Mouse (Mus musculus) C2C12 (cell line): ENCODE measurements around the gene Mrps15. TPM values are rescaled to one million over a fixed set of nuclear protein-coding genes. Genes with fewer than 3 reads are reported as not detected.

Experiments used
- H3K27me3 ChIP-seq: one replicate; pipeline ENCODE4 v1.6.1; 2011; ENCODE audit not compliant: control insufficient read depth, insufficient read depth, insufficient read length
- H3K36me3 ChIP-seq: one replicate; pipeline ENCODE4 v1.6.1; 2011; ENCODE audit not compliant: control insufficient read depth, insufficient read depth
- H3K4me3 ChIP-seq: one replicate; pipeline ENCODE4 v1.5.1; 2011; ENCODE audit warnings: mild to moderate bottlenecking, control low read depth; ENCODE audit not compliant: poor library complexity, insufficient read depth, severe bottlenecking
- H3K79me2 ChIP-seq: one replicate; pipeline ENCODE4 v1.6.1; 2011; ENCODE audit not compliant: control insufficient read depth, insufficient read depth
- H3K79me3 ChIP-seq: one replicate; pipeline ENCODE4 v1.6.1; 2011; ENCODE audit warnings: low read depth, control low read depth
- H3ac ChIP-seq: one replicate; pipeline ENCODE3; 2011; ENCODE audit warnings: low read depth; ENCODE audit not compliant: control insufficient read depth, insufficient read length
- CEBPB ChIP-seq: IDR thresholded peaks from one replicate; pipeline ENCODE4 v1.6.1; 2011; ENCODE audit warnings: low read depth, mild to moderate bottlenecking, control low read depth, moderate library complexity
- CTCF ChIP-seq: IDR thresholded peaks from one replicate; pipeline ENCODE4 v1.5.1; 2011; ENCODE audit not compliant: control insufficient read depth, insufficient read depth, insufficient read length
- FOSL1 ChIP-seq: IDR thresholded peaks from one replicate; pipeline ENCODE4 v1.8.0; 2011; ENCODE audit warnings: mild to moderate bottlenecking, low read length; ENCODE audit not compliant: poor library complexity, insufficient read depth, severe bottlenecking
- MAX ChIP-seq: IDR thresholded peaks from one replicate; pipeline ENCODE4 v1.6.1; 2011; ENCODE audit warnings: mild to moderate bottlenecking, control low read depth
- MYOD1 ChIP-seq: IDR thresholded peaks from one replicate; pipeline ENCODE4 v1.6.1; 2011; ENCODE audit warnings: low read depth; ENCODE audit not compliant: control insufficient read depth, insufficient read length
- MYOG ChIP-seq: IDR thresholded peaks from one replicate; pipeline ENCODE4 v1.6.1; 2011; ENCODE audit not compliant: control insufficient read depth, insufficient read length; ENCODE audit errors: extremely low read depth
- USF1 ChIP-seq: IDR thresholded peaks from one replicate; pipeline ENCODE4 v1.6.1; 2011; ENCODE audit warnings: low read depth, mild to moderate bottlenecking, control low read depth, moderate library complexity
- polyA plus RNA-seq: library from polyadenylated mRNA; unstranded; fragments of >200 nt; fragmentation: generic; extraction: Trizol; gene quantifications from one replicate; pipeline ENCODE4 v1.2.1, GENCODE M21; 2012; ENCODE audit warnings: missing spikeins

The Mrps15 gene
- polyA plus RNA-seq, 1 experiment: 82.9 TPM

- Histone ChIP-seq H3K36me3 (peaks cover 42% of the 10 kb centered on the region), H3K27me3 (no peaks in the 10 kb centered on the region), H3ac (no peak overlapping the region), H3K79me2 (peaks cover 17% of the 10 kb centered on the region), H3K4me3 (no peak overlapping the region), H3K79me3 (peaks cover 8% of the 10 kb centered on the region)
- TF ChIP-seq USF1: no peak
- no peak for TF ChIP-seq MYOG
- TF ChIP-seq MYOD1: no peak
- no peak for TF ChIP-seq CEBPB
- no peak for TF ChIP-seq CTCF
- TF ChIP-seq FOSL1: no peak
Observed at GRCm38 (mm10) chr4:126051617-126052016, 4.9 kb downstream of the Mrps15 start.

DNA sequence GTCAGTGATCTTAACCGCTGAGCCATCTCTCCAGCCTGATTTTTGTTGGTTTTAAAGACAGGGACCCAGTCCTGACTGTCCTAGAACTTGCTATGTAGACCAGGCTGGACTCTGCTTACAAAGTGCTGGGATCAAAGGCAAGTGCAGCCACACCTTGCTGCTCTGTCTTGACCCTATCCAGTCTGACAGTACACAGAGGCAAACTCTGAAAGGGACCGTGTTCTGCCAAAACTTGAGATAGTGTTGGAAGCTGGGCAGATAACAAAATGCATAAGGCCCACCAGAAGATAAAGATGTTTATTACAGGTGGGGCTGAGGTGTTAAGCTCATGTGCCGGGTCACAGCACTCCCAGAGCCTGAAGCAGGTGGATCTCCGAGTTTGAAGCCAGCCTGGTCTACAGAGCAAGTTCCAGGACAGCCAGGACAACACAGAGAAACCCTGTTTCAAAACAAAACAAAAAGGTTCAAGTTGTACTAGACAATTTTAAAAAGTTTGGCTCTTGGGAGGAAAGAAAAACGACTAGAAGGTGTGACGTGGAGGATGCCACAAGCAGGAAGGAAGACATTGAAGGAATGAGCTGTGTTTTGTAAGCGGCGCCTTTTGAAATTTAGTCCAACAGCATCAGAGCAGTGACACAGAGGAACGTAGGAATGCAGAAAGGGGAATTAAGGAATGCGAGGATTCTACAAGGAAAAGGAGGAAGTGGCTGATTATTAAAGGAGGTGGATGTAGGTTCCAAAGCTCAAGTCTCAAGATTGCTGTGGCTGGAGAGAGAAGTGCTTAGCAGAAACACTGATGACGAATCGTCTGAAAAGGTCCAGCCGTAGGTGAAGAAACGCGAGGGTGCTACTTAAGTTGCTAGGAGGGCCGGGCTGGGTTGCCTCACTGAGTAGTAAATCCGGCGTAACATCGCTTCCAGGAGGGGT is 10.7 kb downstream of the Mrps15 start:
- H3K4me3 ChIP-seq: peak overlapping the region; percentile 49
- H3ac ChIP-seq: peak overlapping the region; percentile 75
- peaks cover 25% of the 10 kb centered on the region for H3K36me3 ChIP-seq
- H3K79me3 ChIP-seq: no peaks in the 10 kb centered on the region
- TF ChIP-seq MYOG: no peak
- TF ChIP-seq CEBPB: no peak
- TF ChIP-seq MAX: no peak
- no peak for TF ChIP-seq CTCF
- no peak for TF ChIP-seq MYOD1
- no peak for TF ChIP-seq FOSL1
- no peak for TF ChIP-seq USF1
- H3K27me3 ChIP-seq: no peaks in the 10 kb centered on the region
- H3K79me2 ChIP-seq: no peaks in the 10 kb centered on the region

- no peaks in the 10 kb centered on the region for H3K27me3 ChIP-seq
- no peaks in the 10 kb centered on the region for H3K79me2 ChIP-seq
- peaks cover 21% of the 10 kb centered on the region for H3K36me3 ChIP-seq
- H3ac ChIP-seq: peak within 1 kb of the TSS; percentile 75
- H3K79me3 ChIP-seq: no peaks in the 10 kb centered on the region
- peak within 1 kb of the TSS; percentile 49 for H3K4me3 ChIP-seq
- no peak for TF ChIP-seq CEBPB
- TF ChIP-seq USF1: no peak
- no peak for TF ChIP-seq MYOG
- no peak for TF ChIP-seq FOSL1
- no peak for TF ChIP-seq MAX
- no peak for TF ChIP-seq CTCF
- no peak for TF ChIP-seq MYOD1
Observed at GRCm38 (mm10) chr4:126058134-126058996, 11.6 kb downstream of the Mrps15 start, which contains the start of gene Oscp1. Gene Oscp1 (plus strand): TSS chr4:126058565.

DNA sequence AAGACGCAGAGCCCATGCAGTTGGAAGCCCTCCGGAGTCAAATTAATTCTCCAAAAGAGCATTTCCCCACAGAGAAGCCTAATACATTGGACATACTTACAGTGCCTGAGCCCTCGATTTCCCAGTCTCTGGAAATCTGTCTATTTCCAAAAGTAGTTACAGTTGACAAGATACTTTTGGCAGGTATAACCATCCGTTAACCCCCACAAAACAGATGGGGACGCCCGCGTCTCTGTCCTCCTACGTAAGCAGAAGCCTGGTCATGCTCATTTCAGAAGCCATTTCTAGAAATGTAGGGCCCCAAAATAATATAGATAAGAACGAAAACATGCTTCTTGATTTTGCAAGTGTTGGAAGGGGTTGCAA is 12.3 kb downstream of the Mrps15 start:
- no peaks in the 10 kb centered on the region for H3K79me2 ChIP-seq
- peak overlapping the region; percentile 49 for H3K4me3 ChIP-seq
- TF ChIP-seq MAX (no peak), FOSL1 (no peak), MYOD1 (no peak), USF1 (no peak), CEBPB (no peak), MYOG (no peak), CTCF (no peak)
- no peaks in the 10 kb centered on the region for H3K79me3 ChIP-seq
- H3ac ChIP-seq: no peak overlapping the region
- H3K36me3 ChIP-seq: peaks cover 15% of the 10 kb centered on the region
- H3K27me3 ChIP-seq: no peaks in the 10 kb centered on the region

- Histone ChIP-seq H3K79me2 (no peaks in the 10 kb centered on the region), H3ac (no peak overlapping the region), H3K79me3 (no peaks in the 10 kb centered on the region), H3K4me3 (no peak overlapping the region), H3K36me3 (no peaks in the 10 kb centered on the region), H3K27me3 (no peaks in the 10 kb centered on the region)
- peak; percentile 49 for TF ChIP-seq CTCF
- TF ChIP-seq USF1: no peak
Observed at GRCm38 (mm10) chr4:126062856-126063255, 16.1 kb downstream of the Mrps15 start.

DNA sequence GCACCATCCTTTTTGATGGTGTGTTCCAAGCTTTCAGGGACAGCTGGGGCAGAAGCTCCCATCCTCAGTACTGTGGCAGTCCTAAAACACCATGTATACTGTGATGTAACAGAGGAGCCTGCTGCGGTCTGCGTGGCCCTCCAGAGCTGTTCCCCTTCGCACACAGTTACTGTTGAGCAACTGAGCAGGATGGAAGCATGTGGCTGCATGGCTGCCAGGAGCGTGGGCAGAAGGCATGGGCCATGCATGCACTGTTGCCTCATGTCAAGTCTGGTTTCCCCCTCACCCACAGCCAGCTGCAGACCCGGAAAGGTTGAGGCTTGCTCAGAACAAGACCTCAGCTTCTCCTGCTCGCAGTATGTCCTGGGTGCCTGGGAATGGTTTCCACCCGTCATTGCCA is 18.5 kb downstream of the Mrps15 start:
- TF ChIP-seq CEBPB (no peak), USF1 (no peak), CTCF (no peak), MYOG (no peak), MYOD1 (no peak), MAX (no peak)
- no peaks in the 10 kb centered on the region for H3K79me3 ChIP-seq
- no peak overlapping the region for H3ac ChIP-seq
- H3K4me3 ChIP-seq: no peak overlapping the region
- H3K79me2 ChIP-seq: no peaks in the 10 kb centered on the region
- no peaks in the 10 kb centered on the region for H3K36me3 ChIP-seq
- H3K27me3 ChIP-seq: no peaks in the 10 kb centered on the region
